Mouse (Mus musculus): ENCODE measurements around the gene Olfr866.

Olfr866 gene

DNA sequence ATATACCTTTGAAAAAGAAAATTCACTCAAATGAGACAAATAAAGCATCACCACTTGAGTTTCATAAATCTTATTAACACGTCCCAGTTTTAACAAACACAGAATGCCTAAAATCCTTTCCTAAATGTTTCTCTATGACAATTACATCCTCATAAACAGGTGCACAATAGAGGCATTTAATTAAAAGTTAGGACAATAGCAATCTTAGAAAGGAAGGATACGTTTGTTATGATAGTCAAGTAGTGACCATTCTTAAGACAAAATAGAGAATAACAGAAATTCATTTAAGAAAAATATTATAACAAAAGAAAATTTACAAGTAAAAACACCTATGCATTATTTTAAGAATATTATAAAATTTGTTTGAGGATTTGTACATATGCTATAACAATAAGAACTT, at the start of gene Olfr866:
Gene Olfr866, minus strand, starts transcription at position 101 of the 400 bp plus-strand sequence.
- ATAC-seq (ENCODE audit: low TSS enrichment) = no peak

DNA sequence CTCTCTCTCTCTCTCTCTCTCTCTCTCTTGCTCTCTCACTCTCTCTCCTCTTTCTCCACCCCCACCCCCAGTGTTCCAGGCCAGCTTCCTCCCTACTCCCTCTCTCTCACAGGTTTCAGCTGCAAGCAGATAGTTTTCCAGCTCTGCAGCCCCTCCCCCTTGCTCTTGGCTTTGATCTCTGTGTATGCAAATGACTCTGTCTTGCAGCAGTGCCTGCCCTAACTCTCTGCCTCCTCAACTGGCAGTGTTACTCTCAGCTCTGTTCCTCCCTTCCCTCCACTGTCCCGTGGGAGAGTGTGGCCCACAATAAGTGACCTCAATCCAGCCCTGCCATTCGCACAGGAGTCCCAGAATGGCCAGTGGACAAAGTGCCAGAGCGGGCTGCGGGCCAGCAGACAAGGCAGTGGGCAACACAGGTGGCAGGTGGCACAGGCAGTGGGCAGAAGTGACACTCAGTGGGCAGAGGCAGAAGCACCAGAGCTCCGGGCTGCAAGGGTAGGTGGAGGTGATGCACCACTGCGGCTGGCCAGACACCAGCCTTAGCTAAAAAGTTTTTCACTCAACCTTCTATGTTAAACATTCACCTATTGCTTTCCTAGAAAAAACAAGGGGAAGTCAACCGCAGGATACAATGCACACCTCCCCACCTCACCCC, 45.8 kb upstream of the Olfr866 start:
- peak; percentile 57; the same call in 1 of the 2 replicates for ATAC-seq (ENCODE audit: low TSS enrichment)

GRCm38 (mm10) chr9:20071291-20071690, 43.5 kb upstream of the Olfr866 start:
- no peak for ATAC-seq (ENCODE audit: low TSS enrichment)

DNA sequence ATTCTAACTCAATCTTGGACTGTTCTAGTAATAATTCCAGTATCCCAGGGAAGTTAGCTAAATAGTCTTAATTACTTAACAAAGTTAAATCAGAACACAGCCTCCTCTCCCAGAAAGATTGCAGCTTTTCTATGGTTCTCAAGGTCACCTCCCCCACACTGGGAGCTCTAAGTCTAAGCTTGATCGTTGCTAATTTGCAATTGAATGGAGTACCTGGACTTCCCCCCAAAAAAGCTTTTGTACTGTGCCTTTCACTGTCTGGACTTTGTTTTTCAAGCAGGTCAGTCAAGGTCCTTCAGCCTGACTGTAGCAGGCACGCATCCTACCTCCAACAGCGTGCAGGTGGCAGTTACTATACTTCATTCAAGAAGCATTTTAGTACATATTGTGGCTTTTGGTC, 42.4 kb upstream of the Olfr866 start:
- no peak for ATAC-seq (ENCODE audit: low TSS enrichment)

DNA sequence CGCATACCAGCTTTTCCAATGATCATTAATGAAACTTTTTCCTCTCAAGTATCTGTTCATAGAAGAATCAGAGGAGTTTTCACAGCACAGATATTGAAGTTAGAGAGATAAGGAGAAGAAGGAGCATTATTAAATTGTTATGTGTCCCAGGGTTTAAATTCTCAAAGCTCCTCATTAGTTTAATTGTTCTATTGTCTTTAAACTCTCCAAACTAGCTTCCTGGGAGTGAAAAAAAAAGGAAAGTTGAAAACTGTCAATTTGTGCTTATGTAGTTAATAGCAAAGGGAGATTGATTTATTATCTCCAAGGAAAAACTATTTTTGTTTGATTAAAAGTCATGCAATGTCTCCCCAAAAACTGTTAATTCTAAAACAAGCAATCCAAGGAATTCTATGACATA, 29.6 kb upstream of the Olfr866 start, which contains the start of gene Olfr867:
Gene Olfr867, minus strand, starts transcription at position 101 of the 400 bp plus-strand sequence.
- ATAC-seq (ENCODE audit: low TSS enrichment) = no peak

GRCm38 (mm10) chr9:20047964-20048363, 20.1 kb upstream of the Olfr866 start:
- no peak for ATAC-seq (ENCODE audit: low TSS enrichment)

Data from frontal cortex, adult (tissue).